Mouse (Mus musculus) urinary bladder, postnatal 36 days (tissue): ENCODE data around the gene Syt5.

Experiments used
- DNase-seq, 2 experiments: peaks; one replicate each; pipeline ENCODE4 v3.0.0; 2022; ENCODE audit warnings: low spot score in 2 of 2, mixed read lengths in 1 of 2

The Syt5 gene

DNA sequence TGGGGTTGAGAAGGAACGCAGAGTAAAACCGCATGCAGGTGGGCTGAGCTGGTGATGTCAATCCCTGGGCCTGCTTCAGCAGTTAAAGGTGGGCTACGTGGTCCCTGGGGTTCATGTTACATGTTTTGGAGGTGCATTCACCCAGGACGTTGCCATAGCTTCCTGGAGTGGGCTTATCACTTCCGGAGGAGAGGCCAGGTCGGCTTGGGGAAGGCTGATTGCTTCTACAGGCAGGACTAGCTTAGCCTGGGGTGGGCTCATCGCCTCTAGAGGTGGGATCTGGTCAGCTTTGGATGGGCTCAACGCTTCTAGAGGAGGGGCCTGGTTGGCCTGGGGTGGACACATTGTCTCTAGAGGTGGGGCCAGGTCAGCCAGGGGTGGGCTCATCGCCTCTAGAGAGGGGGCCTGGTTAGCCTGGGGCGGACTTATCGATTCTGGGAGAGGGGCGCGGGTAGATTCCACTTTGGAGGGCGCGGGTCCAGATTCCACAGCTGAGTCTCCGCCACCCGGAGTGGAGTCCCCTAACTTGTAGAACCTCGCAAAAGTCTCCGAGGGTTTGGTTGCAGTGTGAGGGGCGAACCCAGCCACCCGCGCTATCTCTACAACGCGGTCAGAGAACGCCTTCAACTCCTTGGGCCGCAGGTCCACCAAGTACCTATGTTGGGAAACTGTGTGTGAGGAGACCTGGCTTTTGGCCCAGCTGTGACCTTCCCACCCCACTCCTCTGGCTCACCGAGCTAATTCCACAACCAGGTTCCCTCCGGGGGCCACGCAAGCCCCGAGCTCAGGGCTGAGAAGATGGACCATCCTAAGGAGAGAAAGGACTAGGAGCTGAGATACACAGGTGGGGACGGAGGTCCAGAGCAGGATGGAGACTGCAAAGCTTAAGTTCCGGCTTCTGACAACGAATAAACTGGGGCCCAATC lies 23.9 kb downstream of the Syt5 start:
- no peak for DNase-seq

- no peak for DNase-seq
These were observed 25.0 kb downstream of the Syt5 start for GRCm38 (mm10) chr7:4522292-4522691.

DNA sequence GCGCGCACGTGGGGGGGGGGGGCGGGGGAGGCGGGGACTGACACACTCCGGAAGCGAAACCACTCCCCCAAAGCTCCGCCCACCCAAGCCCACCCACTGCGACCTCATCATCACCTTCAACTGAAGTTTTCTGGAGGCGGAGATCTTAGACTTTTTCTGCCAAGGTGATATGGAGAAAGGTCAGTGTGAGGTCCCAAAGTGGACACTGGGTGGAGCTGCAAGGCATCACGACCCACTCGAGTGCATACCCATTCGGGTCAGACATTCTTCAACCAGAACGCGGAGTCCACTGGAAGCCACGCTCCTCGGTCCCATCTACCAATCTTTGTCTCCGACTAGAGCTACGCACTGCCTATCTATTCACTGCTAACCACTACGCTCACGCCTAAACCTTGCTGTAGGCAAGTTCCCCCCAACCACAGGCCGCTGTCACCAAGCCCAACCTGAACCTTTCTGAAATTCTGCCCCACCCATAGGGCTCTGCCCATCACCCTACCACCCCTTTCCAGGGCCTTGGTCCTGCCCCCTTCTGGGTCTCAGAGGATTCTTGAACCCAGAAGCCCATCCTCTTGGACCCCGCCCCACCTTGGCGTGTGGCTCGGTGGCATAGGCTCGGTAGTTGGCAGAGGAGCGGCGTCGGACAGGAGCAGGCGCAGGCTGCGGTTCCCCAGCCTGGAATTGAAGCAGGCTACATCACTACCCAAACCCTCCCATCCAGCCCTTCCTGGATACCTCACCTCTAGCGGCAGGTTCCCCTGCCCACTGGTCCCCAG lies 25.9 kb downstream of the Syt5 start:
- no peak for DNase-seq

DNA sequence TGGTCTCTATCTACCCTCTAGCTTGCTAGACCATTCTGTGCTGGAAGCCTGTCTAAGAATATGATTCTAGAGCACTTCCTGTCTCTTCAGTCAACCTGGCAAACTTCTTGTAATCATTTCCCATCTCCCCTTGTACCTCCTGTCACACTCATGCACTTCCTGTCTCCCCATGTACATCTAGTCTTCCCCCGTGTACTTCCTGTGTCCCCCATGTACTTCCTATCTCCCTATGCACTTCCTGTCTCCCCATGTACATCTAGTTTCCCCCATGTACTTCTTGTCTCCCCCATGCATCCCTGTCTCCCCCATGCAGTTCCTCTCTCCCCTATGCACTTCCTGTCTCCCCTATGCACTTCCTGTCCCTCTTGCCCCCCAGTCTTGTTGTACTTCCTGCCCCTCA lies 28.9 kb downstream of the Syt5 start:
- no peak for DNase-seq

DNA sequence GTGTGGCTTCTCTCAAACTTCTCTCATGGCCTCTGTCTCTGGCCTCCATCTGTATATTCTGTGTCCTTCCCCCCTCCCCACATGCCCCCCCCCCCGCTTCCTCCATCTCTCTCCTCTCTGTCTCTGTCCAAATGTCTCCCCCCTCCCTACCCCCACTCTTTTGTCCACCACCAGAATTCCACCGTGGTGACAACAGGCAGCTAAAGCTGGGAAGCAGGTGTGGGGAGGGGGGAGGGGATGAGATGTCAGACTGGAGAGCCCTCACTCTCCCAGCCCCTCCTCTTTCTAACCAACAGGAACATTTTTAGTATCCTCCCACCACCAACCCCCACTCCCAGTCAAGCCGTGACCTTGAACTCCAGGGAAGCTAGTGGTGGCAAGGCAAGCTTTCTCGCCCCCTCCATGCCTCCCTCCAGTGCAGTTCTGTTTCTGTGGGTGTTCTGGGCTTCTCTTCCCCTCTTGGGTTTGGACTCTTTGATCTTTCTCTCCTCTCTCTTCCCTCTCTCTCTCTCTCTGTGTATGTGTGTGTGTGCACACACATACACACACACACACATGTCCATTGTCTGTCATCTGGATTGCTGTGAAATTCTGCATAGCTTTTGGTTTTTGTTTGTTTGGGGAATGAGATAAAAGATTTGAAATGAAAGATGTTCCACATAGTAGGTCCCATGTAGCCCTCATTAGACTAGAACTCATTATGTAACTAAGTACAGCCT lies 30.9 kb downstream of the Syt5 start, which contains the start of gene Tnnt1:
TSS of gene Tnnt1 (minus strand) at position 51 of the 719 bp plus-strand sequence.
- no peak for DNase-seq

- DNase-seq, result no peak
These were observed 31.5 kb downstream of the Syt5 start for GRCm38 (mm10) chr7:4515853-4516252.

- no peak for DNase-seq
These were observed 33.3 kb downstream of the Syt5 start for GRCm38 (mm10) chr7:4513829-4514712.

DNA sequence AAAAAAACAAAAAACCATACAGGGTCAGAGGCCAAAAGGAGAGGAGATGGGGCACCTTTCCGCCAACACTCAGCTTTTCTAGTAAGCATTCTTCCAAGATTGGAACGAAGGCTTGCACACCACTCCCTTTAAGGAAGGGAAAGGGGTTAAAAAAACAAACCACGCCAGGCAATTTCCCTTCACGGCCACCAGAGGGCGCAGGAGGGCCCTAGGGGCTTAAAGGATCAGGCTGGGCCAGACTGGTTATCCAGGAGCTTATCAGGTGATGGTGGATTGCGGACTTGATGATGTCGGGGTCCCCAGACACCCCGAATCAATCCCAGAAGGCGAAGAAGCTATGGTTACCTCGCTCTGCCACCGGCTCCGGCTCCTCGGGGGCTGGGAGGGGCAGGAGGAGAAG lies 34.1 kb downstream of the Syt5 start:
- DNase-seq, result no peak

GRCm38 (mm10) chr7:4511489-4512224 lies 35.7 kb downstream of the Syt5 start:
- DNase-seq, result no peak

DNA sequence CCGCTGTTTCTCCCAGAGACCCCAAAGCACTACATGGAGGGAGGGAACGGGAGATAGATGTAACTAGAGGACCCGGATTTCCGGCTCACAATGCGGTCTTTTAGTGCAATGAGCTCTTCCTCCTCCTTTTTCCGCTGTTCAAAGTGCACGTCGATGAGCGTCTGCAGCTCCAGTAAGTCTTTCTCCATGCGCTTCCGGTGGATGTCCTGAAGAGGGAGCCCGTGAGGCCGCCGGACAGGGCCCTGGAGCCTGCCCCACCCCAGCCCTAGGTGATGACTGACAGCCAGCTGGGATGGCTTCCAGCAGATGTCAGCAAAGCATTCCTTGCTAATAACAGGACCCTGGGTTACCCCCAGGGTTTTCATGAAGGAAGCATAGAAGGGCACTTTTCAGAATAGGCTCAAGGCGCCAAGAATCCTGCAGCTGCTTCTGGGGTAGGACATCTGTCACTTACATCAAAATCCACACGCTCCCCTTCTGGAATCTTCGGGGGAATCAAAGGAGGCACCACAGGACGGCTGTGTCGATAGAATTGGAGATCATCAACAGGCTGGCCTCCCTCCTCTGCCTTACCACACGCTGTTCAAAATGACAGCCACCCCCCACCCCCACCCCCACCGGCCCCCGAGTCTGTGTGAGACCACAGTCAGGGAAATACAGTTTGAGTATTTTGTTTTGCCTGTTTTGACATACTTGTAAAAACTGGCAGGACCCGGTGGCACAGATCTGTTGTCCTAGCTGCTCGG lies 37.3 kb downstream of the Syt5 start:
- peak; percentile 46 to 67 for DNase-seq

- DNase-seq, result no peak
These were observed 38.6 kb downstream of the Syt5 start for GRCm38 (mm10) chr7:4508739-4509116.

GRCm38 (mm10) chr7:4508062-4508738 lies 39.1 kb downstream of the Syt5 start:
- no peak for DNase-seq

DNA sequence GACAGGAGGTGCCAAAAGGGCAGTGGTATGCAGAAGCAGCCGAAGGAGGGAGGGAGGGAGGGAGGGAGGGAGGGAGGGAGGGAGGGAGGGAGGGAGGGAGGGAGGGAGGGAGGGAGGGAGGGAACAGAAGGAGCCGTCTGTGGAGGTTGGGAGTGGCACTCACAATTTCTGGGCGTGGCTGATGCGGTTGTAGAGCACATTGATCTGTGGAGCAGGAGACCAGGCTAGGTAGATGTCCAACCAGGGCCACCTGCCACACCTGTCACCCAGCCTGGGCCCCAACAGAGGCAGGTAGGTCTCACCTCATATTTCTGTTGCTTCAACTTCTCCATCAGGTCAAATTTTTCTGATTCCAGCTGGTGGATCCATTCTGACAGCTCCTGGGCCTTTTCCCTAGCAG lies 40.1 kb downstream of the Syt5 start:
- no peak for DNase-seq

DNA sequence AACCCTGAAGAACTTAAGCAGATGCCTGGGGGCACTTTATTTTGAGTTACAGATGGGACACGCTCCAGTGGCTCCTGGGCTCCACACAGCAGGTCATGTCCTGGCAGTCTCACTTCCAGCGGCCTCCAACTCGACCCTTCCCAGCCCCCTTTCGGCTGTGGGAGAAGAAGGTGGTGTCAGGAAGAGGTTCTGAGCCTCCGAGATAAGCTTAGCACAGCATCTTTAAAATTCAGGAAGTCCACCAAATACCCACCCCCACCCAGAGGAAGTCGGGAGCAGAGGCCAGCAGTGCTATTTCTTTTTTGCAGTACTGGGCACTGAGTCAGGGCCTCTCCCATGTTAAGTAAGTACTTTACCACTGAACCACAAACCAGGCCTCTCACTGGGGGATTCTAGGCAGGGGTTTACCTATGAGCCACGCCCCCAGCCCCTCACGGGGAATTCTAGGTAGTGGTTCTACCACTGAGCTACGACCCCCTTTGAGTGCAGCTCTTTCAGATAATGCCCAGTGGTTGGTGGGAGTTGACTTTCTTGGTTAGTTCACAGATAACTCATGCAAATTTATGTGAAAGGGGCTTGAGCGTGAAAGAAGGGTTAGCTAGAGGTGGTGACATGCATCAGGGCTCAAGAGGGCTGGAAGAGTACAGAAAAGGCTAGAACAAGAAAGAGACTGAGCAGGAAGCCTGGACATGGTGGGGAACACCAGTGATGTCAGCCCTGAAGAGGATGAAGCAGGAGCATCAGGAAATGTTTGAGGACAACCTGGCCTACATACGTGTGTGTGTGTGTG lies 42.5 kb downstream of the Syt5 start:
- no peak for DNase-seq

DNA sequence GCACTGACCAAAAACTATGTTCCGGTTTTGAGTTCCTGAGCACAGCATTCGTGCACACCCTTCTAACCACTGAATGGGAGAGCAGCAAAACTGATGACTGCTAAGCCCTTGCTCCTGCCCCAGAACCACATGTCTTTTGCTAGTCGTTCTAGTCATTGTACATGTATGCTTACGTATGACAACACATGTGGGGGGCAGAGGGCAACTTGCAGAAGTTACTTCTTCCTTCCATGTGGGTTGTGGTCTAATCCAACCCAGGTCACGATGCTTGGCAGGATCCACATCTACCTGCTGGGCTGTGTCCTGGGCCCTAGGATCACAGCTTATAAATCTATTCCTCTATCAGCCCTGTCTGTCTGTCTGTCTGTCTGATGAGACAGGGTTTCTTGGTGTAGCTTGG lies 43.5 kb downstream of the Syt5 start:
- no peak for DNase-seq

GRCm38 (mm10) chr7:4503100-4503499 lies 44.2 kb downstream of the Syt5 start:
- DNase-seq, result no peak

DNA sequence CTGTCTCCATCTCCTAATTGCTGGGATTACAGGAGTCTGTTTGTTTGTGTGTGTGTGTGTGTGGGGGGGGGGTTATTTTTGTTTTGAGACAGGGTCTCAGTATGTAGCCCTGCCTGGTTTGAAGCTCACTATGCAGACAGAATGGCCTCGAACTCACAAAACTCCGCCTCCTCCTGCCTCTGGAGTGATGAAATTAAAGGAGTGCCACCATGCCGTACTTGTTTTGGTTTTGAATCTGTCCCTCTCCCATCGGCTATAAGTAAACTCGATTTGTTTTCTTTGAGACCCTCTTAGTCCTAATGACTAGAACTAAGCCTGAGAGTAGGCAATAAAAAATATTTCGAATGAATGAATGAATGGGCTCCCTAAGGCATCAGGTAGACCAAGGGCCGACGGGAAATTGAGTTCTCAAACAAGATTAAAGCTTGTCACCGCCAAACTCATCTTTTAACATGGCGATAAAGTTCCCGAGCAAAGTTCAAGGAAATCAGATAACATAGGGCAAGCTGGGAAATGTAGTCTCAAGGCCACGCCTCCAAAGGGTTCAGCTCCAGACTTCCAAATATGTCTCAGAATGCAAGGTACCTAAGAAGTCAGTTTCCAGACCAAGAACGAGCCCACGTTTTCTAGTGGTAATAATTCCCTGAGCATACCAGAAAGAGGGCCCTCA lies 44.8 kb downstream of the Syt5 start:
- DNase-seq, result peak; percentile 26 to 30
